Mouse (Mus musculus) heart, postnatal 0 days (tissue): ENCODE measurements at regions not wholly inside any gene's neighbourhood (a gene's known extent, or its start where the extent isn't known, plus 50 kb on each side); places are given as distances from the start of the nearest gene placed in this dataset.
A peak's percentile ranks its signal among the peaks of the same experiment; 100 is the strongest.

ENCODE experiments used
- ATAC-seq: fragments of 200-750 bp; cut with Nextera tagmentation; 2 replicates; pipeline ENCODE4 v1.8.0; 2017; ENCODE audit warnings: low read depth, moderate number of reproducible peaks, moderate library complexity; ENCODE audit not compliant: insufficient read depth
- DNase-seq: peaks from one replicate; pipeline ENCODE4 v3.0.0-alpha.2; 2016; ENCODE audit warnings: low spot score
- H3K27ac ChIP-seq: fragments of 300-500 bp; sonication (generic); 2 replicates; pipeline ENCODE4 v1.5.1; 2014; ENCODE audit warnings: low read depth, mild to moderate bottlenecking
- H3K27me3 ChIP-seq: fragments of 300-500 bp; sonication (generic); 2 replicates; pipeline ENCODE4 v1.6.1; 2014; ENCODE audit warnings: low read length, mixed read lengths; ENCODE audit not compliant: control insufficient read depth, insufficient read depth
- H3K36me3 ChIP-seq: fragments of 300-500 bp; sonication (generic); replicated peaks from 2 replicates; pipeline ENCODE4 v1.6.1; 2014; ENCODE audit warnings: low read length, mixed read lengths; ENCODE audit not compliant: control insufficient read depth, insufficient read depth
- H3K4me1 ChIP-seq: fragments of 300-500 bp; sonication (generic); 2 replicates; pipeline ENCODE4 v1.6.1; 2014; ENCODE audit warnings: antibody characterized with exemption; ENCODE audit not compliant: control insufficient read depth, insufficient read depth
- H3K4me2 ChIP-seq: fragments of 300-500 bp; sonication (generic); 2 replicates; pipeline ENCODE4 v1.6.1; 2014; ENCODE audit warnings: low read depth, mild to moderate bottlenecking, low read length, moderate library complexity
- H3K4me3 ChIP-seq: fragments of 300-500 bp; sonication (generic); 2 replicates; pipeline ENCODE4 v1.5.1; 2014; ENCODE audit warnings: low read depth, low read length
- H3K9ac ChIP-seq: fragments of 300-500 bp; sonication (generic); replicated peaks from 2 replicates; pipeline ENCODE4 v1.6.1; 2014; ENCODE audit warnings: low read depth, low read length, mixed read lengths
- H3K9me3 ChIP-seq: fragments of 300-500 bp; sonication (generic); replicated peaks from 2 replicates; pipeline ENCODE4 v1.6.1; 2016; ENCODE audit warnings: low read length; ENCODE audit not compliant: control insufficient read depth
- CTCF ChIP-seq: IDR thresholded peaks from 2 replicates; pipeline ENCODE4 v1.5.1; 2016; ENCODE audit warnings: antibody characterized with exemption, control low read depth, low read depth
- EP300 ChIP-seq: IDR thresholded peaks from 2 replicates; pipeline ENCODE4 v1.6.1; 2016; ENCODE audit warnings: antibody characterized with exemption, low read depth
- WGBS: fragments of 180-500 bp; shearing (Covaris S2); extraction: QIAGEN DNeasy Blood & Tissue Kit; methylation state at CpG from one replicate; pipeline ENCODE4 v1.1.7; 2014; 5-methylcytosine and 5-hydroxymethylcytosine counted together

DNA sequence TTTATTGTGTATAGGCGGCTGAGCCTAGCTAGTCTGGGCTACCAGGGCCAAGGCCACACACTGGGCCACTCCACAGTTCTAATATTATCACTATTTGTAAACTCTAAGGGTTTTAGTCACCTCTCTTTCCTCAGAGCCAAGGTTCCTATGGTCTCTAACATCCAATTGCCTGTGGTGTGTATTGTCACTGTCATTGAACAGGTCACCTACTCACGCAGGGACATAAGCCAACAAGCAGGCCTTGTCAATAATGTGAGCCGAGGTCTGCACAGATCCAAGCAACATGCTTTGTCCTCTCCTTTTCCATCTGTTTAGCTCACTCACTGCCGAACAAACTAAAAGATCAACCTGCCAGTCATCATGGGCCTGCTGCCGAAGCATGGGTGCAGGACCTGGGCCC, 79.5 kb upstream of the Ywhaq start:
- DNase-seq: no peak
- TF ChIP-seq CTCF: no peak
- TF ChIP-seq EP300: no peak
- peaks cover 7% of the 10 kb centered on the region for H3K4me1 ChIP-seq
- H3K9me3 ChIP-seq: no peaks in the 10 kb centered on the region
- H3K36me3 ChIP-seq: no peaks in the 10 kb centered on the region
- no peak overlapping the region for H3K9ac ChIP-seq
- no peak overlapping the region for H3K4me2 ChIP-seq
- WGBS: 77% methylated on average over 5 of the region's 5 CpGs
- no peak overlapping the region for H3K27ac ChIP-seq
- no peak for ATAC-seq
- no peak overlapping the region for H3K4me3 ChIP-seq
- no peaks in the 10 kb centered on the region for H3K27me3 ChIP-seq

- Histone ChIP-seq H3K9me3 (no peaks in the 10 kb centered on the region), H3K4me3 (no peak overlapping the region), H3K27ac (no peak overlapping the region), H3K36me3 (no peaks in the 10 kb centered on the region), H3K4me2 (no peak overlapping the region), H3K27me3 (no peaks in the 10 kb centered on the region), H3K9ac (no peak overlapping the region), H3K4me1 (peaks cover 7% of the 10 kb centered on the region)
- no peak for DNase-seq
- WGBS: 93% methylated on average over 6 of the region's 6 CpGs
- TF ChIP-seq CTCF (no peak), EP300 (no peak)
- ATAC-seq: no peak
Measured at GRCm38 (mm10) chr12:21495511-21495910, 78.1 kb upstream of the Ywhaq start.

DNA sequence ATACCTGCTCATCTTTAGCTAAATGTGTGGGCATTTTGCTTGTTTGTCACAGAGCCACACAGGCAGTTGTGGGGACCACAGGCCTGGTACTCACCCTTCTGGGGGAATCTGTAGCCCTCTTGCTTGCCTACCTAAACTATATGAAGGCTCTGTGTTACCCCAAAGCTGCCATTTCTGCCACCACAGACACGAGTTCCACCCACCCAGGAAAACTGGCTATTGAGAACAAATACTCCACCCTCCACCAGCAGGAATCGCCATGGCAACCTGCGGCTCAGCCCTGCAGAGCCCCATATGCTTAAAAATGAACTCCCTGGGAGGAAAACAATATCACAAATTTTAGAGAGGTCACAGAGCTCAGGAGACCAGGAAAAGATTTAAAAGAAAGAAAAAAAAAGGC, 76.0 kb upstream of the Ywhaq start:
- no peaks in the 10 kb centered on the region for H3K36me3 ChIP-seq
- no peak for TF ChIP-seq CTCF
- TF ChIP-seq EP300: no peak
- 82% methylated on average over 3 of the region's 3 CpGs for WGBS
- H3K4me3 ChIP-seq: no peak overlapping the region
- H3K9me3 ChIP-seq: no peaks in the 10 kb centered on the region
- ATAC-seq: no peak
- H3K4me1 ChIP-seq: peaks cover 7% of the 10 kb centered on the region
- no peak overlapping the region for H3K27ac ChIP-seq
- H3K9ac ChIP-seq: no peak overlapping the region
- no peaks in the 10 kb centered on the region for H3K27me3 ChIP-seq
- no peak overlapping the region for H3K4me2 ChIP-seq
- DNase-seq: no peak

- Histone ChIP-seq H3K9ac (no peak overlapping the region), H3K36me3 (no peaks in the 10 kb centered on the region), H3K4me3 (no peak overlapping the region), H3K27ac (no peak overlapping the region), H3K9me3 (no peaks in the 10 kb centered on the region), H3K4me2 (no peak overlapping the region), H3K4me1 (peaks cover 7% of the 10 kb centered on the region), H3K27me3 (no peaks in the 10 kb centered on the region)
- TF ChIP-seq CTCF (no peak), EP300 (no peak)
- WGBS: 43% methylated on average over 8 of the region's 8 CpGs
- peak; percentile 82 for ATAC-seq
- DNase-seq: no peak
Measured at GRCm38 (mm10) chr12:21492549-21493291, 75.3 kb upstream of the Ywhaq start.

- Histone ChIP-seq H3K36me3 (no peaks in the 10 kb centered on the region), H3K4me1 (no peaks in the 10 kb centered on the region), H3K27me3 (no peaks in the 10 kb centered on the region), H3K4me2 (no peak overlapping the region), H3K27ac (no peak overlapping the region), H3K9me3 (no peaks in the 10 kb centered on the region), H3K4me3 (no peak overlapping the region), H3K9ac (no peak overlapping the region)
- 79% methylated on average over 2 of the region's 2 CpGs for WGBS
- DNase-seq (no peak), ATAC-seq (no peak)
- TF ChIP-seq CTCF (no peak), EP300 (no peak)
Measured at GRCm38 (mm10) chr12:21481644-21482043, 64.2 kb upstream of the Ywhaq start.

GRCm38 (mm10) chr12:21480226-21480625, 62.8 kb upstream of the Ywhaq start:
- H3K4me1 ChIP-seq: no peaks in the 10 kb centered on the region
- H3K4me3 ChIP-seq: no peak overlapping the region
- DNase-seq (no peak), ATAC-seq (no peak)
- TF ChIP-seq CTCF (no peak), EP300 (no peak)
- H3K9me3 ChIP-seq: no peaks in the 10 kb centered on the region
- no peak overlapping the region for H3K4me2 ChIP-seq
- H3K9ac ChIP-seq: no peak overlapping the region
- H3K27me3 ChIP-seq: no peaks in the 10 kb centered on the region
- WGBS: 62% methylated on average over 2 of the region's 2 CpGs
- H3K27ac ChIP-seq: no peak overlapping the region
- H3K36me3 ChIP-seq: no peaks in the 10 kb centered on the region
